Mouse (Mus musculus) T-helper 1 cell (primary cell): Measurements from ENCODE around the gene Kctd5.

Source experiments
- in situ Hi-C: fragments of 300-600 bp; cut with MboI, MseI; formaldehyde crosslinking; loops from one replicate; pipeline ENCODE4 v1.15.1; 2025; ENCODE audit warnings: high pct_unique_total_duplicates

Gene Kctd5

DNA sequence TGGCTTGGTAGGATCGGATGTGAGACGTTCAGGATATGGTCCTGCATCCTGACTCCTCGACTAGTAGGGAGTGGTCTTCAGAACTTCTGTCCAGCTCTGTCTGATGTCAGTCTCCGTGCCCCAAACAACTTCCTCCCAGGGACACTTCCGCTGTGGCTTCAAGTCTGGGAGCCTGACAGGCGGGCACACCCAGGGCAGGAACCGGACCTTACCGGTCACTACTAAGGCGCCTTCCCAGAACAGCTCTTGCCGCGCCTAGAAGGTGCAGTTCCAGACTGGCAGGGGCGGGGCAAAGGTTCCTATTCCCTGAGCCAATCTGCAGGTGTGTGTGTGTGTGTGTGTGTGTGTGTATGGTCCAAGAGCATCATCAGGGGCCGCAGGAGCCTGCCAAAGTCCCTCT, 35.9 kb downstream of the Kctd5 start:
- in situ Hi-C loops: no loop called here

DNA sequence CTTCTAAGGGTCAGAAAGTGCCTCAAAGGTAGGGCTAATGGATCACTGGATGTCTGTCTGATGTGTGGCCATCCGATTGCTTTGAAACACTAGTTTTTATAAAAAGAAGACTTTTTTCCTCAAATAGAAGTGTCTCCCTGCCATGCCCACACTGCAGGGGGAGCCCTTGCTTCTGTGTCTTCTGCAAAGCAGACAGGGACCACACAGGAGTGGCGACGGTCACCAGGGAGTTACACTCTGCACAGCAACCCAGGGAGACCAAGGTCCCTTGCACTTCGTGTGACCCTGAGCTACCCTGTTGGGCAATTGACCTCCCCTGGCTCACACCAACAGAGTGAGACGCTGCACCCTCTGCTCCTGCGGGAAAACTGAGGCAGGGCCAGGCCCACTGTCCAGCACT, 36.3 kb downstream of the Kctd5 start:
- in situ Hi-C loops: no loop called here

DNA sequence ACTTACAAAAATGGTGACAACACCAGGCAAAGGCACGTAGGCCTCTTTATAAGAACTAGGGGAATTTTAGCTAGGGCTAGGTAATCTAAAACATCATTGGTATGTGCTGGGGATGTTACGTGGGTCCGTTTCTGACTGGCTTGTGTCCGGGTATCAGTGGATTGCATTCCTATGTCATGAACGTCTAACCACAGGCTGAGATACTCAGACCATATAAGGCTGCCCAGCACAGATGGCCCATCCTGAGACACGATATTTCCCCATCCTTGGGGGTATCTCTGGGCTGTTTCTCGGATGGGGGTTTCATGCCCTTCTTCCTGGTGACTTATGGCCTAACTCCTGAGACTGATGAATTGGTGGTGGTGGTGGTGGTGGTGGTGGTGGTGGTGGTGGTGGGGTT, 38.2 kb downstream of the Kctd5 start:
- in situ Hi-C loops: no loop called here

DNA sequence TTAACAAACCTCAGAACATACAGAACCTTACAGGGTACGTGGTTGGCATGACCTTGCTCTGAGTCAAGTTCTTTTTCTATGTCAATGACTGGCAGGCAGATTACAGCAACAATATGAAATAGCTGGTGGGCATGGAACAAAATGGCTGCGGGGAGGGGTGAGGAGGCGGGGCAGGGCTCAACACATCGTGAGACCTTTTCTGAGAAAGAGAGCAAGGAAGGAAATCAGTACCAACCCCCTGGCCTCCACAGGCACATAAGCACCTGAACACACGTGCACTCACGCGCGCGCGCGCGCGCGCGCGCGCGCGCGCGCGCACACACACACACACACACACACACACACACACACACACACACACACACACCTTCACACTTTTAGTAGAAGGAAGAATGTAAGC, 42.7 kb downstream of the Kctd5 start:
- in situ Hi-C loops: no loop called here

DNA sequence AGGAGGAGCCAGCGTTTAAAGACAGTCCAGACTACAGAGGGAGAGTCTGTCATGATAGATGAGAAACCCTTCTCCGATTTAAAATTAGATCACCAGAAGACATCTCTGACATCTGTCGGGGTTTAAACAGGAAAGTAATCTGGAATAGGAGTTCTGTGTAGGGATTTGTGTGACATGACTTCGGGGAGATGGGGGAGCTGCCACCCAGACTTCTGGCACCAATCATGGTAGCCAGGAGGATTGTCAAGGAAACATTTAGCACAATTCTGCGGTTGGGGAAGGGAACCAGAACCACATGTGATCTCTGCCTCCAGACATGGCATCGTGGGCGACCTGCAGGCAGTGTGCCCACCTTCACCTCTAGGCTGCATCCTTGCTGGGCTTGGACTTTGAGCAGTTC, 43.8 kb downstream of the Kctd5 start:
- in situ Hi-C loops: no loop called here

DNA sequence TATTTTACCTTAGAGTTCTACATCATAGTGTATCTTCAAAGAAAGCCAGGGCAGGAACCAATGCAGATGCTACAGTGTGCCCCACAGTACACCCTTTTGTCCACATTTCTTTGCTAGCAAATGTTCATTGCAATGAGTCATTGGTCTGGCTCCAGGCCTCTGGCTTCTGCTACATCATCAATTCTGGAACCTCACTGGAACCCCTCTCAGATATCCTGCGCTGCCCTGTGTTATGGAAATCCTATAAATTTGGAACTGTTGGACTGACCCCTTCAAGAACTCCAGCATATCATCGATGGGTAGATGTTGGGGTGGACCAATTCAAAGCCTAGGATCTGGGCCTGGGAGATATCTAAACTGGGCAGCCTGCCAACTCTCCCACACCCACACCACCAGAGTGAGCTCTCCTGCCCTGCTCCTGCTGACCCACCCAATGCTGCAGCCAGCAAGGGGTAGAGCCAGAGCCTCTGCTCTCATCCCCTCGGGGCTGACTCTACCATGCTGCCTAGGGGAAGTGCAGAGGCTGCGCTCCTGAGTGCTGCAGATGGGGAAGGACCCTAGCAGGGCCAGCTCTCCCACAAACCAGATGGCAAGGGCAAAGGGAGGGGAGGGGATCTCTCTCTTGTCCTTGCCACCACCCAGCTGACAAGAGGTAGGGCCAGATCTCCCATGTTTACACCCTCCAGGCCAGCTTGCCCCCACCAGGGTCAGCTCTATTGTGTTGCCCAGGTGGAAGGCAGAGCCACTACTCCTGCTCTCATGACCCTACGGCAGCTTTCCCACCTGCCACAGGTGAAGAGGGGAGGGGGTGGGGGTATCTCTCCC, 51.7 kb downstream of the Kctd5 start:
- in situ Hi-C loops: no loop called here

DNA sequence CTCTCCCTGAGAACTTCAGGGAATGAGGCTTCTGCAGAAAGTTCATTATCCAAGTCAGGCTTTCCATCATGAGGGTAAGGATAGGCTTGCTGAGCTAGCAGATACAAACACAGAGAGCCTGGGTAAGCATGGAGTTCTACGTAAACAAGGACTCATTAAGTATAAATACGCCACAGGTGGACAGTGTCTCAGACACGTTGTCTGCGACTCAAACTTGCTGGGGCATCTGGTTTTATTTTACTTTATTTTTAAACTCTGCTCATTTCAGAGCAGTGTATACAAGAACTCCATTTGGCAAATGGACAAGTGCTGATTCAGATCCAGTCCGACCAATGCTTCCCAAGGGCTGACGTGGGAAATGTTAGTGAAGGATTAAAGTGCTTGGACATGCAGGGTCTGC, 52.6 kb downstream of the Kctd5 start:
- in situ Hi-C loops: no loop called here

DNA sequence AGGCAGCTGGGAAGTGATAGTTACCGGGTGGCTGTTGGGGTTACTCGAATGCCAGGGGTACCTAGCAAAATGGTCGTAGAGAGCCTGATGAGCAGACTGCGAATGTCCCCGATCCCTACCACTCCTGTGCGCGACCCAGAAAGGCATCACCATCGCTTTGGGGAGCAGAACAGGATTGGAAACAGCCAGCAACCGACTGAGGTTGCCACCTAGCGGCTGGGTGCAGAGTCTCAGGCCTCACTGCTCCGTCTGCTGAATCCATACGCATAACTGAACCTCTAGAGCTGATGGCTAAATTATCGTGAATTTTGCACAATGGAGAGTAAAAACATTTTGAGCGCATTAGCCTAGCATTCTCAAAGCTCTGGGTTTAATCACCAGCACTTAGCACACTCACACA, 57.6 kb downstream of the Kctd5 start:
- in situ Hi-C loops: no loop called here

DNA sequence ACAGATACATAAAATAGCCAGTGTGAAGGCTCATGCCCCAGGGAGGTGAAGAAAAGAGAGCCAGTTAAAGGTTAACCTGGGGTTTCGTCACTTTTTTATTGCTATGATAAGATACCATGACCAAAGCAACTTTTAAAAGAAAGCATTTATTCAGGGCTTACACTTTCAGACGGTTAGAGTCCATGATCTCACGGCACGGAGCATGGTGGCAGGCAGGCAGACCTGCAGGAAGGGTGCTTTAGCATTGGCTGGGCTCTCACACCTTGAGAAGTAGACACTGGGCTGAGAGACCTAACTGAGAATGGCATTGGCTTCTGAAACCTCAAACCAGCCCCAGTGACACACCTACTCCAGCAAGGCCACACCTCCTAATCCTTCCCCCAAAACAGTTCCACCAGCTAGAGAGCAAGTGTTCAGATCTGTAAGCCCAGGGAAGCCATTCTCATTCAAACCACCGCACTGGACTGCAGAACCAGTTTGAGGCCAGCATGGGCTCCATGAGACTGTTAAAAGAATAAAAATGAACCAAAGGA, 58.8 kb downstream of the Kctd5 start:
- in situ Hi-C loops: no loop called here

DNA sequence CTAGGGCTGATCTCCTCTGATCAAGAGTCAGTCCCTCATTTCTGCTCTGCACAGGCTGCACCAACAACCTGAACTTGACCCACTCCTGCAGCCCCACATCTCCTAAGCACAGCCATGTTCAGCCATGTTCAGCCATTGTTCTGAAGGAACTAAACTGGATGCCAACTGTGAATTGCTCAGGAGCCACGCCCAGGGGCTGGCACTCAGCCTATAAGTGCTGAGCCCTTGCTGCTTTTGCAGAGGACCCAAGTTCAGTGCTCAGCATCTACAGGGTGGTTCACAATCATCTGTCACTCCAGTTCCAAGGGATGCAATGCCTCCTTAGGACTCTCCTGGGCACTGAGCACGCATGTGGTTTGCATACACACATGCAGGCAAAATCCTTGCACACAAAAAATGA, 60.4 kb downstream of the Kctd5 start:
- in situ Hi-C loops: no loop called here

DNA sequence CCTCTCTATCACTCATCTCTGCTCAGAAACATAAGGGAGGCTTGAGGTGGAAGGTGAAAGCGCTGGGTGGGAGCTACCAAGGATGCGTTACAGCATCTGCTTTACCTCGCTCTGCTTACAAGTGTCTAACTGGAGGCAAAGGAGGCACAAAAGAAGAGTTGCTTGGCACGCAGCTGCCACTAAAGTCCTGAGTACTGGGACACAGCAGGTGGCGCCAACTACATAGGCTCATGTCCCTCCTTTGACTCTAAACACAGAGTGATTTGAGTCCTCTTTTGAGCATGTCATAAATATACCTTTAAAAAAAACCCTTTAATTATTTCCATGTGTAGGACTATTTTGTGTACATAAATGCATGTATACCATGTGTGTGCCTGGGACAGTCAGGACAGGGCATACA, 63.7 kb downstream of the Kctd5 start:
- in situ Hi-C loops: no loop called here

DNA sequence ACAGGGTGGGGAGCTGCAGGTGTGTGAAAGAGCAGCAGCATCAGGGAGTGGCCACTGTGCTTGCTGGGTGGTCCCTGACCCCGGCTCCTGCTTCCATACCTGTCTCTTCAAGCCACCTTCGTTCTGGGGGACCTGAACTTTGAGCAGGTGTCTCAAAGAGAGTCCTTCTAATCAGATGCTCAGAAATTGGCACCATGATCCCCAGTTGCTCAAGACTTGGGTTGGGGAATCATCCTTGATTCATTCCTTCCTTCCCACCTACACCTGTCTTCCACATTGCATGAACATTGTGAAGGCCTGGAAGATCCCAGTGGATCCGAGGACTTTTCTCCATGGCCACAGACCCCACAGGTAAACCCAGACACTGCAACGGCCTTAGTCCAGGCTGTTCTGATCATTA, 65.2 kb downstream of the Kctd5 start:
- in situ Hi-C loops: no loop called here

DNA sequence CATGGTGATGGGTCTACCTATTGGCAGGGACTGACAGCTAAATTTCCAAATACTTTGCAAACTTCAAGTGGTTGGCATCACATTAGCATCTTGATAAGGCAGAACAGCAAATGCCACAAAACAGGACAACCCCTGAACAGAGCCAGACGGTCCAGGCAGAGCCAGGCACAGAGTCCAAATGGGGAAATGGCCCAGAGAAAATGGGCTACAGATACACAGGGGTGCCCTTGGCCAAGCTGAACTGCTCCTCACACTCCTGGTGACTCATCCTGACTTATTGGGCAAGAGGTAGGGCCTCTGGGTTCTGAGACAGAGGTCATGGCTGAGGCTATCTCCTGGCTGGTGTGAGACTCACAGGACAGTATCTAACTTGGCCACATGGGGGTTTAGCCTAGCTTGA, 65.9 kb downstream of the Kctd5 start:
- in situ Hi-C loops: no loop called here

DNA sequence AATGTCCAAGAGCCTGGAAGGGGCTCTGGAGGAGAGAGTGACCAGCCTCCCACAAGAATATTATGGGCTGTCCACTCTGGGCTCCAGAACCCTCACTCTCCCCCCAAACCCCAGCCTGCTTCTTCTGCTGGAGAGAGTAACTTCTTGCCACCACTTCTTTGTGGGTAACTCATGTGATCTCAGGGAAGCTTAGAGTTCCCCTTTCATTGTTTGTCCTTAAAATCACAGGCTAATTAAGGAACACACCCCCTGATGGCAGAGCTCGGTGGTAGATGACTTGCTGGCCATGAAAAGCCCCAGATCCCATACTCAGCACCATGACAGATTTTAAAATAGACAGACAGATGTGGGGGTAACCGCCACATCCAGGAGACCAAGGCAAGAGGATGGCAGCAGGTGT, 66.4 kb downstream of the Kctd5 start:
- in situ Hi-C loops: no loop called here

DNA sequence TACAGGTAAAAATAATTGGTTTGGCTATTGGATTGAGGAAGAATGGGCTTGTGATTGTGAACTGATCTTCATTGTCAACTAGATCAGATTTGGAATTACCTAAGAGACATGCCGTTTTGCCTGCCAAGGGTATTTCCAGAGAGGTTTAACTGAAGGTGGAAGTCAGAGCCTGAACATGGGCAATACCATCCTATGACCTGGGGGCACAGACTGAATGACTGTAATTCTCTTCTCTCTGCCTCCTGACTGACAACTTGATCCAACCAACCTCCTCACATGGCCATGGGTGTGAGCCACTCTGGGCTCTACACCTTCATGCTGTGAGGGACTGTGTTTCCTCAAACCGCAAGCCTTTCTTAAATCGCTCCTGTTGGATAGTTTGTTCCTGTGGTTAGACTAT, 68.2 kb downstream of the Kctd5 start:
- in situ Hi-C loops: no loop called here

DNA sequence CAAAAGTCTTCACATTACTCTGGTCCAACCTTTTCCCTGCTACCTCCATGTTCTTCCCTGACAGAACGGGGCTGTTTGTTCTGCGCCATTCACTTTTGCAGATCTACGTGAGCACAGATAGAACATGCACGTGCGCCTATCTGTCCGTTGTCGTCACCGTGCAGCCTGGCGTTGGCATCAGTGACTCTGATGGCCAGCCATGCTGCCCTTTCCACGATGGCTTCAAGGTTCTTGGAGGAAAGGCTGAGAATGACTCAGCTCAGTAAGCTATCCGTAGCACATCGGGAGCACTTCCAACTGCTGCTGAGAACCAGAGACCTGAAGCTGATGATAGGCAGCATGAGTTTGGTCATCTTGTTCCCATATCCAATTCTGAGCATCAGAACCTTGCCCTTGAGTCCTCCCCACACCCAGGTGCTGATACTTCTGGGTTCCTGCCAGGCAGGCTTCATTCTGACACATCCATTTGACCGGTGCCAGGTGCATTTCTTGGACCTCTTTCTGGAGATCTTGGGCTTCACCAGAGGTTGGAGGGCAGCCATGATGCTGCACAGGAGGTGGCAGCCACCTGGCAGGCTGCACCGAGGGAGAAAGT, 69.1 kb downstream of the Kctd5 start:
- in situ Hi-C loops: no loop called here

DNA sequence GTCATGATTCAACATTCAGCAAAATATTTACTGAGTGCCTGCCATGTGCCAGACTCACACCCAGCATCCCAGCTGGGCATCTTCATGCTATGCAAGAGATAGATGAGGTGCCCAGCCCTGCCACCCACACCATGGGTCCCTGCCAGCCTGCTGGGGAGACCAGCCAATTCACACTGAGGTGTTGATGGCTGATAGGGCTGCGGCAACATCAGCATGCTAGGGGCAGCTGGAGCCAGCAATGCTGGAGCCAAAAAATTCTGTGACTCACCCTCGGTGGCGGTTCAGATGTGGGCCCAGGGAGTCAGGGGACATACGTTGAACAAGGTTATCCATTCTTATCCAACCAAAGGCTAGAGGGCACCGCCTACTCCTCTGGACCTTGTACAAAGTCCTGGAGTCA, 72.9 kb downstream of the Kctd5 start:
- in situ Hi-C loops: no loop called here

DNA sequence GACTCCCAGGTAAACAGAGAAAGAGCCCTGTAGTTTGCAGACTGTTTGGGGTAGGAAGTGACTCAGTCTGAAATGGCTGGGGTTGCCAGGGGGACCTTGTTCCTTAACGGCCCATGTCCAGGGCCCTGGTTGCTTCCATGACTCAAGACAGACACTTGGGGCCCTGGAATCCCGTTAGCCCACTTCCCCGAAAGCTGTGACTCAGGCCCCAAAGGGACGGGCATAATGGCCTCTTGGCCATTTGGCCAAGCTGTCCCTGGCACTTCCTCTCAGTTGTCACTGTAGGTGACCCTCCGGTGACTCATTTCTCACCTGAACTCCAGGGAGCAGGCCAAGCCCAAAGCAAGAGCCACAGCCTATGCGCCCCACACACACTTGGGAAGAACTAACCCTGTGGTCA, 74.9 kb downstream of the Kctd5 start:
- in situ Hi-C loops: no loop called here

DNA sequence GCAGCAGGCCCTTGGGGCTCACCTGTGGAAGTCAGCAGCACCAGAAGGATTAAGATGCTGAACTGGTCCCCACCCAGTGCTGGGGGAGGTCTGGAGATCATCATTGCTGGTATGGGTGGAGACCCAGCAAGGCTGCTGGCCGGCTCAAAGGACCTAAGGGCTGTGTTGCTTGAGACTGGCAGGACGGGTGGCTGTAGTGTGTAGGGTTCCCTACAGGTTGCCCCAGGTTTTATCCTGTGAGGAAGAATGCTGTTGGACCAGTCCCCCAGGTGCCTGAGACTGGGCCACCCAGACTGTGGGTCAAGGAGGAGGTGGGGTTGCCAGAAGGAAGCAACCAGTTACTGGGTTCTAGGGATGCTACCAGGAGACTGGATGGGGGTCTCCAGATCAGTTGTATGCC, 75.4 kb downstream of the Kctd5 start, which contains the start of gene Prss22:
TSS of gene Prss22 (minus strand) at position 200 of the 400 bp plus-strand sequence.
- in situ Hi-C loops: no loop called here
